Mouse (Mus musculus) lung, postnatal 36 days (tissue): Measurements from ENCODE around the gene Fgfr2.
A peak's percentile ranks its signal among the peaks of the same experiment; 100 is the strongest.

Experiments
- DNase-seq: peaks from one replicate; pipeline ENCODE4 v3.0.0; 2022; ENCODE audit warnings: mixed read lengths

The Fgfr2 gene

DNA sequence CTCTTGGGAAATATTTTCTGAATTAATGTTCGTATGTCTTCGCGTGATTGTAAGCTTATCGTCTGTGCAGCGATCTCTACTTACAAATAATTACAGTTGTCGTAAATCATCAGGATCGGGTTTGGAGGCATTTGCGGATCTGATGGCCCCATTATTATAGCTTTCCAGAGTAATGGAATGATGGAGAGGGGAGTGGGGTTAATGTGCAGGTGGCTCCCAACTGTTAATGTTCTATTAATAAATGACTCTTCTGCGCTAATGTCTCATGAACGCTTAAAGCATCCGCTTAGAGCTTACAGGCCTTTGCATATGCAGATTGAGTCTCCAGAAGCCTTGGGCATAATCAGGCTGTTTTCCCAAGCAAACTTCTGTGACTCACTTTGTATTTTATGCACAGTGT lies 1144.5 kb downstream of the Fgfr2 start:
- no peak for DNase-seq

DNA sequence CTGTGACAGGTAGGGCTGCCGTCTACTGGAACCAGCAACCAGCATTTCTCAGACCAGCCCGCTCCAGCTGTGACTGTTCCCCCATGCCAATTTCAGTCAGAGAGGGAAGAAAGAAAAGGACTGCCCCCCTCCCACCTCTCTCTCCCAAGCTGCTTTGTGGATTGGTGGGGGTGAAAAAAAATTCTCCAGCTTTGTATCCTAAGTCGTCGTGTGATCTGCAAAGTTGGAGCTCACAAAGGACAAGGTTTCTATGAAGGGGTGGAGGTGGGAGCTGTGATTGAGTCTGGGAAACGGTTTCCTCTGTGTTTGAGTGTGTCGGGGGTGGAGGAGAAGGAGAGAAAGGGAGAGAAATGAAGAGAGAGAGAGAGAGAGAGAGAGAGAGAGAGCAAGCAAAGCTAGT lies 1147.3 kb downstream of the Fgfr2 start:
- no peak for DNase-seq

DNA sequence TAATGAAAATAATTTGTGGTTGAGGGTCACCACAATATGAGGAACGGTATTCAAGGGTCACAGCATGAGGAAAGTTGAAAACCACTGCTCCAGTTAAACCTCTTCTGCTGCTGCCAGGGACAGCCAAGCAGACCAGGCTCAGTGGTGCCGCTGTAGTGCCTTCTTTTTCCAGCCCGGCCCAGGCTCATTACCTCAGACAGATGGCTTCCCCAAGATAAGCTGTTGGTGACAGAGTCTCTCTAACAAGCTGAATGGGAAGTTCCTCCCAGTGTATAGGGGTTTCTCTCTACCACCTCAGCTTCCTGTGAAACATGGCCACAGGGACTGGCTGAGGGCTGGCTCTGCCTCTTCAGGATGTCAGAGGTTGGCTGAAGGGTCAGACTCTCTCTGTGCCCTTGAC lies 1152.9 kb downstream of the Fgfr2 start:
- no peak for DNase-seq

DNA sequence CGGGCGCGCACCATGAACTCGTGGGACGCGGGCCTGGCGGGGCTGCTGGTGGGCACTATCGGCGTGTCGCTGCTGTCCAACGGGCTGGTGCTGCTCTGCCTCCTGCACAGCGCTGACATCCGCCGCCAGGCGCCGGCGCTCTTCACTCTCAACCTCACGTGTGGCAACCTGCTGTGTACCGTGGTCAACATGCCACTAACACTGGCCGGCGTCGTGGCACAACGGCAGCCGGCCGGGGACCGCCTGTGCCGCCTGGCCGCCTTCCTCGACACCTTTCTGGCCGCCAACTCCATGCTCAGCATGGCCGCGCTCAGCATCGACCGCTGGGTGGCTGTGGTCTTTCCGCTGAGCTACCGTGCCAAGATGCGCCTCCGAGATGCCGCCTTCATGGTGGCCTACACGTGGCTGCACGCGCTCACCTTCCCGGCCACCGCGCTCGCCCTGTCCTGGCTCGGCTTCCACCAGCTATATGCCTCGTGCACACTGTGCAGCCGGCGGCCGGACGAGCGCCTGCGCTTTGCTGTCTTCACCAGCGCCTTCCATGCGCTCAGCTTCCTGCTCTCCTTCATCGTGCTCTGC lies 1156.1 kb downstream of the Fgfr2 start:
- DNase-seq, result no peak

DNA sequence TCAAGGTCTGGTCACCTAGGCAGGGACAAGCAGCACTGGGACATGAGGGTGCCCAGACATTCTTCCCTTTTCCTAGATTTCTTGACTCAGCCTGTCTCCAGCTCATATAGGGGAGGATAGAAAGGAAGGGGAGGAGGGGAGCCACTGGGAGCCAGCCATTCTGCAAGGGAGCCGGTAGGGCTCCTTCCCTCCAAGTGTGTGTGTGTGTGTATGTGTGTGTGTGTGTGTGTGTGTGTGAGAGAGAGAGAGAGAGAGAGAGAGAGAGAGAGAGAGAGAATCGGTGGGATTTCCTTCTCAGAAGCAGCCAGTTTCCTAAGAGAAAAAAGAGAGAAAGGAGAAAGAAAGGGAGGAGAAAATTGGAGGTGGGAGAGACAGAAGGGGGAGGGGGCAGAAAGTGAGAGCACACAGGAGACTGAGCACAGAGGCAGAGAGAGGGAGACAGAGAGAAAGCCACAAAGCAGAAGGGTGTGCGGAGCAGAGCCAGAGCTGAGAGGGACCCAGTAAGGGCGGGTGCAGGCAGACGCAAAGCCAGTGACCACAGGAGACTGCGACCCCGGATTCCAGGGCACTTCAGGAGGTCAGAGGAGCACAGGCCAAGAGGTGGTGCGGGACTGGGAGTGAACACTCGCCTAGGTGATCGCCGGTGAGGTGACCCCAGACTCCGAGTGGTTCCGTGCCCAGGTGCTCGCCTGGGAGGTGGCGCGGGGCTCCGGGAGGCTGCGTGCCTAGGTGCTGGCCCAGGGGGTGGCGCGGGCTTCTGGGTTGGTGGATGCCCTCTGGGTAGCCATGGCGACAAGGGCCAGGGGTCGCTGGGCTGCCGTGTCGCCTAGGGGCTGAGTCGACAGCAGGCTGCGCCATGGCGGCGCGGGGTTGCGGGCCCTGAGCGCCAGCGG lies 1156.9 kb downstream of the Fgfr2 start, which contains the start of gene Gpr26:
Gene Gpr26 (plus strand): TSS at position 438 of the 893 bp plus-strand sequence.
- DNase-seq, result no peak

GRCm38 (mm10) chr7:131960551-131960950 lies 1162.6 kb downstream of the Fgfr2 start:
- peak; percentile 13 for DNase-seq

DNA sequence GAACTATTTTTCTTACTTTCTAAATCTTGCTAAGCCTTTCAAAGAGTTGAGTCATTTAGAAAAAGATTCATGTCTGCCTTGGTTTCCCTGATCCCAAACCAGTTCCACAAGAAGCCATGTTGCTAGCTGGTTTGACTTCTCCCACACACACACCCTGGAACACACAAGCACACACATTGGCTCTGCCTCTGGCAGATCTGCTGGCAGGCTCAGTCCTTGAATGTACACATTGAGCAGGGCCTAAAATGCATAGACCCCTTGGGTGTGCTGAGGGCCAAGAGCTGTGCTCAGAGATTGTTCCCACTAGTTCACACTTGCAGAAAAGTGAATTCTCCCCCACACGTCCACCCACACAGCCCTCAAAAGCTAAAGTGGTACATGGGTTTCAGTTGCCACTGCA lies 1164.4 kb downstream of the Fgfr2 start:
- DNase-seq, result no peak

DNA sequence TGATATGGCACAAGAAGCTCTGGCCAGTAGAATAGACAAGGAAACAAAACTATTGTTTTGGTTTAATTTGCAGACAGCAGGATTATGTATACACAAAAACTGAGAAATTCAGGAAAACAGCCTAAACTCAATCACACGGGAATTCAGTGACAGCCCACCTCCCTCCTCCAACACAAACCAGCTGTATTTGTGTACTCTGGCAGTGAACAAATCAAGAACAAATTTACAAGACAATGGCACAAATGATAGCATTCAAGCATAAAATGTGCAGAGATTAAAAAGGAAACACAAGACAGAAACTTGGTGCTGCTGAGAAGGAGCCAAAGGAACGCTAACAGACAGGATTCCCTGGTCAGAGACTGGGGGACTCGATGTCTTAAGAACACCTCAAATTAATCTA lies 1169.7 kb downstream of the Fgfr2 start:
- DNase-seq, result no peak

- no peak for DNase-seq
These were observed 1172.0 kb downstream of the Fgfr2 start for GRCm38 (mm10) chr7:131951131-131951530.

- no peak for DNase-seq
These were observed 1185.5 kb downstream of the Fgfr2 start for GRCm38 (mm10) chr7:131937611-131938010.

- DNase-seq, result no peak
These were observed 1195.7 kb downstream of the Fgfr2 start for GRCm38 (mm10) chr7:131927288-131928050.

- no peak for DNase-seq
These were observed 1205.8 kb downstream of the Fgfr2 start for GRCm38 (mm10) chr7:131917384-131917783.

GRCm38 (mm10) chr7:131909611-131910010 lies 1213.5 kb downstream of the Fgfr2 start:
- DNase-seq, result no peak

DNA sequence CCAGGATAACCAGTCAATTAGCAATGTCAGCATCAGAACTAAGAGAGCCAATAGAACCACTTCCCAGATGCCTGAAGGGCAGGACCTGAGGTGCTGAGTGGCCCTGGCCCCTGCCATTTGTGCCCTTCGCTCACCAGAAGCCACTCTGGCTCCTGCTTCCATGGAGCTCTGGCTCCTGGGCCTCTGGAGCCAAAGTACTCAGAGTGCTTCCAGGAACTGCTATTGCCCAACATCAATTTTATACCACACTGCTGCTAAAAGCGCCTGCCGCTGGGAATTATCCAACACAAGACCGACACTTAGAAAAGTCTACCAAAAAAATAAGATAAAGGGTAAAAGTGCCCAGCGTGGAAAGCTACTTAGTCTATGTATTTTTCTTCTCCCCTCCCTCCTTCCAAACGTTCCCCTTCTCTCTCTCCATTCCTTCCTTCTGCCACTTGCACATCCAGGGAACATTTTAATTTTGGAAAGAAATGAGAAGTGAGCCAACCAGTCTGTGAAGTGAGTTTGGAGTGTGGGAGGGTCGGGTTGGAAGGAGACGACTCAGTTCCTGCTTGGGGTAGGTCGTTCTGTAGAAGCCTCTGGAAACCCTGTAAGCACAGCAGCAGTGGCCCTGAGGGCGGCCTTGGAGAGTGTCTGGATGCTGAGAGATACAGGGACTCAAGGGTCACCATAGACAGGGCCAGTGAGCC lies 1216.5 kb downstream of the Fgfr2 start:
- no peak for DNase-seq

- DNase-seq, result peak; percentile 73
These were observed 1223.8 kb downstream of the Fgfr2 start for GRCm38 (mm10) chr7:131899356-131899755.

DNA sequence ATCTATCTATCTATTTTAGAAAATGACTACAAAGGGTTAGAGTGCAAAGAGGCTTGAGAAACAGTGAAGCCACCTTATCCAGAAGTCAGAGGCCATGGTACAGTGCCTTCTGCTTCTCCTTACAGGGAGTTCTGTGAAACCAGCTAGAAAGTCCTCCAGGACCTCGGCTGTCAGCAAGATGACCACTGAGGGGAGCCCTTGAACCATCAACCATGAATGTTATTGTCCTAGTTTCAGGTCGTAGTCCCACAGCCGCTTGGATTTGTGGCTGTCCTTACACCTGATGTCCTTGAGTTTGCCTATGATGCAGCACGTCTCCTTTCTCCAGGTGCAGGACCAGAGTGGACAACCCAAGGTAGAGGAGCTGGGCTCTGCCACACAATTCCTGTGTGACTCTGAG lies 1225.9 kb downstream of the Fgfr2 start:
- peak; percentile 2 for DNase-seq

GRCm38 (mm10) chr7:131882824-131883223 lies 1240.3 kb downstream of the Fgfr2 start:
- no peak for DNase-seq

- peak; percentile 83 for DNase-seq
These were observed 1241.1 kb downstream of the Fgfr2 start for GRCm38 (mm10) chr7:131881876-131882615.

DNA sequence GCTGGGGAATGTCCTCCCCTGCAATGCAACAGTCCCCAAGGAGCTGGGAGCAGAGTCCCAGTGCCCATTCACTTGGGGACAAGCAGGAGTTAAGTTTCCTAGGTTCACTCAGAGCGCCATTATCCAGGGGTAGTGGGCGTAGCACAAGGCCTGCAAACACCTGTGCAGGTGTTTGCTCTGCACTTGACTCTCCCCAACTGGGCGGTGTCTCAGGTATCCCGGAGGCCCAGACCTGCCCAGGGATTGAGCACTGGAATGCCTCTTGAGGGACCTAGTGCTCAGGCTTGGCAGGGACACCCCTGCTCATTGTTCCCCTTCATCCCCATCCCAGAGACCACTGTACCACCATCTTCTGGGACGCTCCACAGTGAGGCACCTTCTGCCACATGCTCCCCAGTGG lies 1243.0 kb downstream of the Fgfr2 start:
- DNase-seq, result peak; percentile 65

DNA sequence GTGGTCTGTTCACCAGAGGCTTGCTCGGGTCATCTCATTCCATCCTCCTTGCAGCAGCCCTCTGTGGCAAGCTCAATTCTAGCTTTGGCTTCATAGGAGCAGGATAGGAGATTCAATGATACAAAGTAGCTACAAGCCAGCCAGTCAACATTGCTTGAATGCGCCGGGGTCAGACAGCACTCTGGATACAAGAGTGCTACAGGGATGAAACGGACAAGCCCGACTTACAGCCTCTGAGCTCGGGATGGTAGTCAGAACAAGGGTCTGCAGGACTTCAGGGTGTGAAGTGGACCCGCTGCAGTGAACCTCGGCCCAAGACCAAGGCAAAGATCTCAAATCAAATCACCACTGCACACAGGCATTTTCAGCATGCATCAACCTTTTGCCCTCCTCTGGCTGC lies 1244.3 kb downstream of the Fgfr2 start:
- no peak for DNase-seq

GRCm38 (mm10) chr7:131861157-131861556 lies 1262.0 kb downstream of the Fgfr2 start:
- no peak for DNase-seq

DNA sequence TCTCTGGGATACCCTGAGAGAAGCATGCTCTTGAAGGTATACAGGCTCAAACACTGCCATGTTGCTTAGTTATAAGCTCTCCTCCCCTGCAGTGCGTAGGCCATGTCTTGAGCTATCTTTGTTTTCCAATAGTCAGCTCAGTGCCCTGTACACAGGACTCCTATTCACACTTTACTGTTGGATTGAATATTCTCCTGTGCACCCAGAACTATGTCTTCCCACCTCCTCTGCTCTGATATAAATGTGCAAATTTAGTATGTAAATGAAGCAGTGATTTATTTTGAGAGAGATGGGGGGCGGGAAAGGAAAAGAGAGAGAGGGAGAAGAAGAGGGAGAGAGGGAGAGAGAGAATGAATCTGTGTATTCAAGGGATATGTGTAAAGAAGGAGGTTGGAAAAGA lies 1267.5 kb downstream of the Fgfr2 start:
- DNase-seq, result no peak
